Mouse (Mus musculus): ENCODE data around the gene Tstd3.
A peak's percentile ranks its signal among the peaks of the same experiment; 100 is the strongest.

Tstd3 gene

DNA sequence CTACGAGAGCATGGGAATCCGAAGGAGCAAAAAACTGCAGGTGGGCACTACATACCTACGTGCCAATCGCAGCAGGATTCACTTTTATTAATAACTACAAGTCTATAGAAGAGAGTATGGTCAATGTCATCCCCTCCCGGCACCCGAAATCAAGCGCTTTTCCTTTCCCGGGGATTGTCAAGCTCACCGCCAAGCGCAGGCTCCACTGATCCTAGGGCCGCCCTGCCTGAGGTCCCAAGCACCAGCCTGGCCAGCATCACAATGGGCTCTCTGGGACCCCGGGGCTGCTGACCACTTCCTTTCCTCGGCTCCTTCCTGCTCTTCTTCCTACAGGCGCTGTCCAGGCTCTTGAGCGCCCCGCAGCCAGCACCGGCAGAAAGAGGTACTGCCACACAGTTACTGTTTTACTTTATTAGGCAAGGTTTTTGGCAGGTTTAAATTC, at the start of gene Tstd3, which contains the start of gene Usp45:
TSS of gene Tstd3 (minus strand) at position 350 of the 442 bp plus-strand sequence.
TSS of gene Usp45 (plus strand) at position 294 of the 442 bp plus-strand sequence.
- peak; percentile 81 for DNase-seq (ENCODE audit: extremely low read depth, insufficient read length, low spot score)

- peak; percentile 43 for DNase-seq (ENCODE audit: extremely low read depth, insufficient read length, low spot score)
Measured at GRCm38 (mm10) chr4:21814029-21814428, 47.0 kb upstream of the Tstd3 start.

DNA sequence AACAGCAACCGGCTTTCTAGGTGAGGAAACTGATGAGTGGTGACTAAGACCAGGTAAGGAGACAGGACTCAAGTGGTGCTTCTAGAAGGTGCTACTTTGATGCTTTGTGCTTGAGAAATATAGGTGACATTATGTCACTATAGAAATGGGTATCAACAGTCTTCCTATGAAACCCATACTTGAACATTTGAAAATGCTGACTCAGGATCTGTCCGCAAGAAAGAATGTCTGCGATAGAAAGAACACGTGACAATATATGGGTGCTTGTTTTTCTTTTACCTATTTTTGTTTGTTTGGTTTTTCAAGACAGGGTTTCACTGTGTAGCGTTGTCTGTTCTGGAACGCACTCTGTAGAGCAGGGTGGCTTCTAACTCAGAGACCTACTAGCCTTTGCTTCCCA, 45.6 kb upstream of the Tstd3 start:
- no peak for DNase-seq (ENCODE audit: extremely low read depth, insufficient read length, low spot score)

- DNase-seq (ENCODE audit: extremely low read depth, insufficient read length, low spot score): no peak
Measured at GRCm38 (mm10) chr4:21810608-21811007, 43.6 kb upstream of the Tstd3 start.

DNA sequence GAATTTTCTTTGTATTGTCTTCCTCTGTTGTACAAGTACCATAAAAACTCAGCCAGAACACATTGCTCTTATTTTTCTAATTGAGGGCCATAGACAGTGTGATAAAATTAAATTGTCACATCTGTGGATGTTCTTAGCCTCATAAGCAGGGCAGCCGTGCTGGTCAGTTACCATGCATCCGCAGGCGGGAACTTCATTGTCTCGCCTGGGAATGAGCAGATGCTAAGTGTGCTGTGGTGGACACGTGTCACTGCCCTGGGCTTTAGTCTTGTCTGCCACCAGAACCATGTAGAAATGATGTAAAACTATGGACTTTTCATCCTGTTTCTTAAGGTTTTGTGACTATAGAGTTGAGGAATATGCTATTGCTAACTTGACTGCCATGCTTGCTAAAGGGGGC, 40.2 kb upstream of the Tstd3 start:
- DNase-seq (ENCODE audit: extremely low read depth, insufficient read length, low spot score): no peak

DNA sequence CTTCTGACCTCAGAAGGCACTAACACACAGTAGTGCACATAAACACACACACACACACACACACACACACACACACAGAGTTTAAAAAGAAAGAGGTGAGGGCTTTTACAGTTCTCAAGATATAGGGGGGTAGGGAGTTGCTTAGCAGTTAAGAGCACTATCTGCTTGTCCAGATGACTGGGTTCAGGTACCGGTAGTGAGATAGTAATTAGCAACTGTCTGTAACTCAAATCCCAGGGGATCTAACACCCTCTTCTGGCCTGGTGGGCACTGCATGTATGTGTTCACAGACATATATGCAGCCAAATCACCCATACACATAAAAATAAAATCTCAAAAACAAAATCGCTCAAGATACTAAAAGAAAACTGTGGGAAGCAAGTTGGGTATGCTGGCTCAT, 34.6 kb upstream of the Tstd3 start:
- DNase-seq (ENCODE audit: extremely low read depth, insufficient read length, low spot score): no peak

DNA sequence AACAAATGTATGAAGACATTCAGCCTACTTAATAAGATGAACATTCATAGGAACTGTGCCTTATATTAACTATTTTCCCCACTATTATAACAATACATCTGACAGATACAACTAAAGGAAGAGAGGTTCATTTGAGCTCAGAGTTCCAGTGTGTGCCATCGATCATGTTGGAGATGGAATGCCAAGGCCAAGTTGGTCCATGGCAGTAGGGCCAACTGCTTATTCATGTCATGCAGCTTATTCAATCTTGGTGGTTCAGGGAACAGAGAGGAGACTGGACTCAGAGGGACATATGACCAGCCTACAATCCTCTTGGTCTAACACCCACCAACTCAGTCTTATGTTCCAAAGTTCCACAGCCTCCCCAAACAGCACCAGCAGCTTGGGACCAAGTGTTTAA, 34.0 kb upstream of the Tstd3 start:
- DNase-seq (ENCODE audit: extremely low read depth, insufficient read length, low spot score): no peak

GRCm38 (mm10) chr4:21793631-21794030, 26.6 kb upstream of the Tstd3 start:
- DNase-seq (ENCODE audit: extremely low read depth, insufficient read length, low spot score): no peak

DNA sequence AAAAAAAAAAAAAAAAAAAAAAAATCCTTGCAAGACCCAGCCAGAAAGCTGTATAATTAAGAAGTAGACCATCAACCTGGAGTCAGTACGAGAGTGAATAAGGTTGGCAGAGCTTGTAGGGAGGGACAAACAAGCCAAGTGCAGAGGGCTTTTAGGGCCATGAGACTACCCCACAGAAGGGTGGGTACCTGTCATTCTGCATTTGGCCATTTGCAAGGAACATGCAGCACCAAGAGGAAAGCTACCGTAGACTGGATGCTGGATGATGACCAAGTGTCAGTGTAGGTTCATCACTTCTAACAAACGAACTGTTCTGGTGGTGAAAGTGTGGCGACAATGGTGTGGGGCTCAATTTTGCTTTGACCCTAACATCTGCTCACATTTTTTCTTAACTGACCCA, 22.8 kb upstream of the Tstd3 start:
- no peak for DNase-seq (ENCODE audit: extremely low read depth, insufficient read length, low spot score)

DNA sequence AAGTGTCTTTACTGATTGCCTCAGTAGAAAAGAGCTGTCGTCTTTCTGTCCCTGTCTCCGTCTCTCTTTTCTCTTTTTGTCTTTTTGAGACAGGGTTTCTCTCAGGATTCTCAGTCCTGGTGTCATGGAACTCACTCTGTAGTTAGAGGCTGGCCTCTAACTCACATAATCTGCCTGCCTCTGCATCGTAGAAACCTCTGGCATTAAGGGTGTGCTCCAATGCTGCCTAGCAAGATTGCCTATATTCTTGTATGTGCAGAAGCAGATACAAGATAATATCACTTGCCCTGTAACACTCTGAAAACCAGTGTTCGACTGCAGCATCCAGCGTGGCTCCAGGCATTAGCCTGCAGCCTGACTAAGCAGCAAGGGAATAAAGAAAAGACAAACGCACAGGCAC, 21.9 kb upstream of the Tstd3 start:
- no peak for DNase-seq (ENCODE audit: extremely low read depth, insufficient read length, low spot score)

DNA sequence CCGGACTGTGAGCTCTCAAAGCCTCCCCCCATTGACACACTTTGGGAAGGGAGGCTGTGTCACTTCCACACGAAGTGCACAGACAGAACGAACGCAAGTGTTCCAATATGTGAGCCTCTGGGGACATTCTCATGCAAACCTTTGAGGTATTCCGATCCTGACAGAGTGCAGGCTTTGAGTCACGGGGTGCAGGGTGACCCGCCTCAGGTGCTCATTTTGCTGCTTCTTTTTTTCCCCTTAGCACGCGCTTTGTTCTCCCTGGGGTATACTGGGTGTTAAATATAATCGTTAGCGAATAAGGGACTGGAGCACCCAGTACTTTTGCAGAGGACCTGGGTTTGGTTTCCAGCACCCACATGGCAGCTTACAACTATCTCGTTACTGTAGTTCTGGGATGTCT, 19.3 kb upstream of the Tstd3 start:
- DNase-seq (ENCODE audit: extremely low read depth, insufficient read length, low spot score): no peak

GRCm38 (mm10) chr4:21780816-21781726, 14.1 kb upstream of the Tstd3 start:
- DNase-seq (ENCODE audit: extremely low read depth, insufficient read length, low spot score): no peak

DNA sequence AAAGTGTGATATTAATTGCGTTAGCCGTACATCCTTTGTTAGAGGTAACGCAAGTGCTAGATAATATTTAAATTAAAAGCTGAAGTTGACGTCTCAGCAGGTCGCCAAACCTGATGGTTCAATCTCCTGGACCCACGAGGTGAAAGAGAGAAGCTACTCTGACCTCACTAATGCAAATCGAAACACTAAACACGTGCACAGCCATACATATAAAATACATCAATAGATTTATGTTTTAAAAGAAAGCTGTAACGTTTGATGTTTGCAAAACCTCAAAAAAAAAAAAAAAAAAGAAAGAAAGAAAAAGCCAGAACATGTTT, 9.9 kb upstream of the Tstd3 start:
- no peak for DNase-seq (ENCODE audit: extremely low read depth, insufficient read length, low spot score)

- DNase-seq (ENCODE audit: extremely low read depth, insufficient read length, low spot score): peak; percentile 96
Measured at GRCm38 (mm10) chr4:21776091-21776945, 9.3 kb upstream of the Tstd3 start.

DNA sequence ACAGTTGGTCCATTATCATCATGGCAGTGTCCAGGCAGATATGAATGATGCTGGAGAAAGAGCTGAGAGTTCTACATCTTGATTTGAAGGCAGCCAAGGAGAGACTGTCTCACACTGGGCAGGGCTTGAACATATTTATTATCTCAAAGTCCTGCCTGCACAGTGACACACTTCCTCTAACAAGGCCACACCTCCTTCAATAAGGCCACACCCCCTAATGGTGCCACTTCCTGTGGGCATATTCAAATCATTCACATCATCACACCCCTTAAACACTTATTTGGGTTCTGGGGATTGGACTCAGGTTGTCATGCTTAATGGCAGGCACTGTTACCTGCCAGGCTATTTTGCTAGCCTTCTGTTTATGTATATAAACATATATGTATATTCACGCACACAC, 5.3 kb upstream of the Tstd3 start:
- DNase-seq (ENCODE audit: extremely low read depth, insufficient read length, low spot score): no peak

- no peak for DNase-seq (ENCODE audit: extremely low read depth, insufficient read length, low spot score)
Measured at GRCm38 (mm10) chr4:21771064-21771463, 4.1 kb upstream of the Tstd3 start.

GRCm38 (mm10) chr4:21766171-21766862, 695 bp downstream of the Tstd3 start:
- no peak for DNase-seq (ENCODE audit: extremely low read depth, insufficient read length, low spot score)

DNA sequence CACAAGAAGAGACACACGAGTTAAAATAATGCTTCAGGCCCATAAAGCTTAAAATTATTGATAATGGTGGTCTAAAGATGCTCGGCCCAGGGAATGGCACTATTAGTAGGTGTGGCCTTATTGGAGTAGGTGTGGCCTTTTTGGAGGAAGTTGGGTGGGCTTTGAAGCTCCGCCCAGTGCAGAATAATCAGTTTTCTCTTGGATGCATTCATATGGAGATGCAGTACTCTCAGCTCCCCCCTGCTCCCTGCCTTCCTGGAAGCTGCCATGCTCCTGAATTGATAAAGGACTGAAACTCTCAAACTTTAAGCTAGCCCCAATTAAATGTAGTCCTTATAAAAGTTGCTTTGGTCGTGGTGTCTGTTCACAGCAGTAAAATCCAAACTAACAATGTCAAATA, 3.2 kb downstream of the Tstd3 start:
- DNase-seq (ENCODE audit: extremely low read depth, insufficient read length, low spot score): no peak

DNA sequence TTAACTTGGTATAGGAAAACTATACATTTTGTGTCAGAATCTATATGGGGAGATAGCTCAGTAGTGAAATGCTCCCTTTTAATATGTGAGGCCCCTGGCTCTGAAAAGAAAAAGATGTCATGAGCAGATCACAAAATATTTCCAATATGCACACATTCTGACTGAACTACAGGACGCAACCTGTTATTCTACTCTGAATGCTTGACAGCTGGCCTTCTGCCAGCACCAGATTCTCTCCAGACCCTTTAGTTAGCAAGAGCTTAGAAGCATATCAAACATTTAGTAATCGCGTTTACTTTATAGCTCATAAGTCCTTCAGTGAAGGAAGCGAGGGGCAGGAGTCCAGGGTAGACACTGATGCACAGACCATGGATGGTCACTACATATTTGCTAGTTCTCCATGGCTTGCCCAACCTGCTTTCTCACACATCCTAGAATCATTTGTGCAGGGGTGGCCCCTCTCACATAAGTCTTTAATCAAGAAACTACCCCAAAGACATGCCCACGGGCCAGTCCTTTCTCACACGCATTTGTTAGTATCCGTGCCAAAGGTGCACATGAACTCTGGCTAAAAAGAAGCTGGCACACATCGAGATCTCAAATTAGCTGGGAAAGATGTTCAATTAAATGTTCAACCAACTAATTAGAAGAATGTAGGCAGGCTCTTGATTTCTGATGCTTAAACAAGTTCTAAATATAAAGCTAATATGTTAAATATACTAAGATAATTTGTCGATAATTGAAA, 5.4 kb downstream of the Tstd3 start:
- DNase-seq (ENCODE audit: extremely low read depth, insufficient read length, low spot score): no peak

- no peak for DNase-seq (ENCODE audit: extremely low read depth, insufficient read length, low spot score)
Measured at GRCm38 (mm10) chr4:21758860-21759259, 8.2 kb downstream of the Tstd3 start.
